Mouse (Mus musculus): Measurements from ENCODE around the gene Supt4a. TPM values are rescaled to one million over a fixed set of nuclear protein-coding genes. Genes with fewer than 3 reads are reported as not detected.

Gene Supt4a
- polyA plus RNA-seq, 1 experiment = 58.3 TPM

DNA sequence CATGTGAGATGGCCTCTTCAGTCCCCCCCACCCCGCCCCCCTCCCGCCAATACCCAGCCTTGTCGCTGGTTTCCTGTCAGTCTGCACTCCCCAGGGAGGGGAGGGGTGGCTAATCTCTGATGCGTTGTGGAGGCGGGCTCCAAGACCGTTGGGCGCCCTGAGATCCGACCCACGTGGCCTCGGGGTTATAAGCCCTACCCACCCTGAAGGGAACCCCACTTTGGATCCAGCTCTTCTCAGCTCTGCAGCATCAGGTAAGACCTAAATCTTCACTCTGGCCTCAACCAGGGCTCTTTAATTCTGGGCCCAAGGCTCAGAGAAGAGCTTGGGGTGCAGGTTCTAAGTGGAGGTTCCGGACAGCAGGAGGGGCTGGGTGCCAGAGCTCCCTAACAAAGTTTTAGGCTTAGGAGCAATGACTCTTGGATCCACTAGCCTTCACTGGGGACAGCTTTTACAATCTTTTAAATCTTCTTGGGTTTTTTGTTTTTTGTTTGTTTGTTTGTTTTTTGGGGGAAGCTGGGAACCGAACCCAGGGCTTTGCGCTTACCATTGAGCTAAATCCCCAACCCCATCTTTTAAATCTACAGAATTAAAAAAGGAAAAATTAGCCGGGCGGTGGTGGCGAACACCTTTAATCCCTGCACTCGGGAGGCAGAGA lies 18.1 kb downstream of the Supt4a start:
- H3K4me3 ChIP-seq (ENCODE audit: insufficient read depth, low read length) = no peak overlapping the region
- no peak overlapping the region for H3K27ac ChIP-seq (ENCODE audit: insufficient read depth, low read length)
- no peaks in the 10 kb centered on the region for H3K4me1 ChIP-seq (ENCODE audit: control insufficient read depth, insufficient read depth, low read length)
- TF ChIP-seq CTCF (IDR thresholded peaks at IDR 0.05; ENCODE audit: borderline replicate concordance, insufficient read depth, low read length) (no peak), POLR2A (IDR thresholded peaks at IDR 0.05; ENCODE audit: low read depth, low read length) (no peak)

DNA sequence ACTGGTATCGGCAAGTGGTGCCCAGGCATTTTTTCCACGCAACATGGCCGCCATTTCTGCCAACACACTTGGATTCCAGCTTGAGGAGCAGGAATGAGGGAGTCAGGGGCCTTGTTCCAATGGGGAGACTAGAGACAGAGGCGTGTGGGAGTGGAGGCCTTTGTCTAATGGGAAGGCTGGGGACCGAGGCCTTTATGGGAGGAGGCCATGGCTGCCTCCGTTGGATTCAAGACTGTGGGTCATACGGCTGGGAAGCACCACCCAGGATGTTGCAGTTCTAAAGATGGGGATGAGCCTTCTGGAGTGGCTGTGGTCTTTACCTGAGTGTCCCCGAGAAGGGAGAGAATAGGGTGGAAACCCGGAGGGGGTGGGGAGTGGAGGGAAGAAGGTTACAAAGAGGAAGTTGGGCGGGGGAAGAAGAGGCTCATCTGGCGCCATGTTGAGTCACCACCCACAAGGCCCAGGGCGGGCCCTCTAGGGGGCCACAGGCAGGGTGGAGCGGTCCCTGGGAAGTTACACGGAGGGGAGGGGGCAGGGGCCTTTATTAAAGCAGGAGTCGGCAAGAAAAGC lies 19.0 kb downstream of the Supt4a start:
- Histone ChIP-seq H3K4me3 (ENCODE audit: insufficient read depth, low read length) (no peak overlapping the region), H3K27ac (ENCODE audit: insufficient read depth, low read length) (no peak overlapping the region), H3K4me1 (ENCODE audit: control insufficient read depth, insufficient read depth, low read length) (no peaks in the 10 kb centered on the region)
- TF ChIP-seq CTCF (IDR thresholded peaks at IDR 0.05; ENCODE audit: borderline replicate concordance, insufficient read depth, low read length) (no peak), POLR2A (IDR thresholded peaks at IDR 0.05; ENCODE audit: low read depth, low read length) (no peak)

DNA sequence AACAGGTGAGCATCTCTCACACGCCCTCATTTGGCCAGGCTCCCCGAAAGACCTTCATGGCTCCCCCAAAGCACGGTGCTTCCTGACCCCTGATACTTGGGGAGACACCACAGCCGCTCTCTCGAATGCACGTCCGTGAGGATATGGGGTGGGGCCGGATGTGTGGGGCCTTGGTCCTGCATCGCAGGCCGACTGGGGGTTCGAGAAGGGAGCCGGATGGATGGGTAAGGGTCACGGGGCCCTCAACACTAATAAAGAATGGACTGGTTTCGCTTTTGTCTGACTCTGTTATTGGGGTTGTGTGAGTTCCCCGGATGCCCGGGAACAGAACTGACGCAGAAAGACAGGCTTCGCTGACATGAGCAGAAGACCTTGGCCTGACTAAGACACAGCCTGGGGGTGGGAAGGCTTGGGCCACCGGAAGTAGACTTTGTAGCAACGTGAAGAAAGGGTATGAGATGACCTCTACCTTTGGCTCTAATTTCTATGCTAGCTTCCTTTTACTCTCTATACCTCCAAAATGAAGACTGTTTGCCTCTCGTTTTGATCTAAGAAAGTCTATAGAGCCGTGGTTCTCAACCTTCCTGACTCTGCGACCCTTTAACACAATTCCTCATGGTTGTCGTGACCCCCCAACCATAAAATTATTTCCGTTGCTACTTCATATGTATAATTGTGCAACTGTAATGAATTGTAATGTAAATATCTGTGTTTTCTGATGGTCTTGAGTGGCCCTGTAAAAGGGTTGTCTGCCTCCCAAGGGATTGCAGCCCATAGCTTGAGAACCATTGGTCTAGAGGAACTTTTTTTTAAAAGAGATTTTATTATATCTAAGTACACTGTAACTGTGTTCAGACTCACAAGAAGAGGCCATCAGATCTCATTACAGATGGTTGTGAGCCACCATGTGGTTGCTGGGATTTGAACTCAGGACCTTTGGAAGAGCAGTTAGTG lies 19.9 kb downstream of the Supt4a start:
- no peak overlapping the region for H3K4me3 ChIP-seq (ENCODE audit: insufficient read depth, low read length)
- no peaks in the 10 kb centered on the region for H3K4me1 ChIP-seq (ENCODE audit: control insufficient read depth, insufficient read depth, low read length)
- TF ChIP-seq CTCF (IDR thresholded peaks at IDR 0.05; ENCODE audit: borderline replicate concordance, insufficient read depth, low read length) (no peak), POLR2A (IDR thresholded peaks at IDR 0.05; ENCODE audit: low read depth, low read length) (no peak)
- no peak overlapping the region for H3K27ac ChIP-seq (ENCODE audit: insufficient read depth, low read length)

DNA sequence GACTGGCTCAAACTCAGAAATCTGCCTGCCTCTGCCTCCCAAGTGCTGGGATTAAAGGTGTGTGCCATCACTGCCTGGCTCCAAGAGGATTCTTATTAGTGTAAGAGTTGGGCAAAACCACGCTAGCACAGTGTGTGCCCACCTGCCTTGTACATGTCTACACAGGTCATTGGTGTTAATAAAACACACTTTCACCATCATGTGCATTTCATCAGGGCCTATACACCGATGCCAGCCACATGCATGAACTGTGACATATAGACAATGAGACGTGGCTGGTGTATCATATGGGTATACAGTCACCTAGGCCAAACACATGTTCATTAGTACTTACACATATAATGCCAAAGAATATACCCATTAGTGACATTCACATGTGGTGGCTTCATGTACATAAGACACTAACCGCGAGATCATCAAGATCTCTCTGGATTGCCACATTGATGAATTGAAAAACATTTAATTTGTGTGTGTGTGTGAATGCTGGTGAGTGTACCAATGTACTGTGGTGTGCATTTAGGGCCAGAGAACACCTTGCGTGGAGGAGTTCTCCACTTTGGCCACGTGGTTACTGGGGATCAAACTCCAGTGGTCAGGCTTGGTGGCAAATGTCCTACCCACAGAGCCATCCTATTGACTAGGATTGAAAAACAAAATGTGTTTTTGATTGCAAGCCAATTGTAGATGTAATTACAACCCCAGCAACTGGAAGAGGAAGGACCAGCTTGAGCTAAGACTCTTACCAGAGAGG lies 21.0 kb downstream of the Supt4a start:
- no peak overlapping the region for H3K27ac ChIP-seq (ENCODE audit: insufficient read depth, low read length)
- no peaks in the 10 kb centered on the region for H3K4me1 ChIP-seq (ENCODE audit: control insufficient read depth, insufficient read depth, low read length)
- TF ChIP-seq POLR2A (IDR thresholded peaks at IDR 0.05; ENCODE audit: low read depth, low read length) (no peak), CTCF (IDR thresholded peaks at IDR 0.05; ENCODE audit: borderline replicate concordance, insufficient read depth, low read length) (no peak)
- H3K4me3 ChIP-seq (ENCODE audit: insufficient read depth, low read length) = no peak overlapping the region

DNA sequence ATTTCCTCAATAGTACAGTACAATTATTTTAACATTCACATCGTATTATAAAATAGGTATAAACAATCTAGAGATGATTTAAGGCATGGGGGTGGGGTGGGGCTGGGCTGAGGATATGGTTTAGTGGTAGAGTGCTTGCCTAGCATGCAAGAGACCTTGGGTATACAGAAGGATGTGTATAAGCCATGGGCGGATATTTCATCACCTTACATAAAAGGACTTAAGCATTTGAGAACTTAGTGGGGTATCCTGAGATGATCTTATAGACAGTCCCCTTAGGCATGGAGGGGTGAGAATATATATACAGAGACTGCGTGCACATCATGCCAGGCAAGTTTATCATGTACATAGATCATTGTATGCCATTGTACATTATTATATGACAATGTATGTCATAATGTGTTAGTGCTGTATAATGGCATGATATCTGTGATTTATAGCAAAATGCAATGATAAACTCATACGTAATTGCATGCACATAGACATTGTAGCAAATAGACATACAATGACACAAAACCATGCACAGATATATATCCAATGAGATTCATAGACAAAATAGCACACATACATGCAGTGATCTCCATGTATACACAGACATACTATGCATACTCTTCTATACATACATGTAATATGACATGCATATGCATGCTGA lies 21.7 kb downstream of the Supt4a start:
- H3K27ac ChIP-seq (ENCODE audit: insufficient read depth, low read length) = no peak overlapping the region
- no peak for TF ChIP-seq CTCF (IDR thresholded peaks at IDR 0.05; ENCODE audit: borderline replicate concordance, insufficient read depth, low read length)
- no peak for TF ChIP-seq POLR2A (IDR thresholded peaks at IDR 0.05; ENCODE audit: low read depth, low read length)
- H3K4me1 ChIP-seq (ENCODE audit: control insufficient read depth, insufficient read depth, low read length) = no peaks in the 10 kb centered on the region; the same call in 1 of the 2 replicates
- no peak overlapping the region for H3K4me3 ChIP-seq (ENCODE audit: insufficient read depth, low read length)

DNA sequence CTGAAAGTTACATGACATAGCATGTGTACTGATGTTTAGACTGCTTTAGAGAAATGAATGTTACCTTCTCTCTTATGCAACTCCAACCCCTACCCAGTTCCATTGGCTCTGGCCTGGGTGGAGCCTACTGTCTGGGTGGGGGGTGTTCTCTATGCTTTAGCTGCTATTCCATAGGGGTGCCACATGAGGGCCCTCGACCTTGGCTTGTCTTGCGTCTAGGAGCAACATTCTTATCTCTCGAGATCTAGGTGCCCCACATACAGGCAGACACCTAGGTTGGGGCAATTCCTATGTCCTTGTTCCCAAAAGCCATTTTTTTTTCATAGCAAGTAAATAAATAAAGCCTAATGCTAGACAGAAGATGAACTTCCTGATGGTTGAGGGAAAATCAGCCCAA lies 22.3 kb downstream of the Supt4a start:
- Histone ChIP-seq H3K4me3 (ENCODE audit: insufficient read depth, low read length) (no peak overlapping the region), H3K4me1 (ENCODE audit: control insufficient read depth, insufficient read depth, low read length) (no peaks in the 10 kb centered on the region; the same call in 1 of the 2 replicates), H3K27ac (ENCODE audit: insufficient read depth, low read length) (no peak overlapping the region)
- no peak for TF ChIP-seq CTCF (IDR thresholded peaks at IDR 0.05; ENCODE audit: borderline replicate concordance, insufficient read depth, low read length)
- TF ChIP-seq POLR2A (IDR thresholded peaks at IDR 0.05; ENCODE audit: low read depth, low read length) = no peak

DNA sequence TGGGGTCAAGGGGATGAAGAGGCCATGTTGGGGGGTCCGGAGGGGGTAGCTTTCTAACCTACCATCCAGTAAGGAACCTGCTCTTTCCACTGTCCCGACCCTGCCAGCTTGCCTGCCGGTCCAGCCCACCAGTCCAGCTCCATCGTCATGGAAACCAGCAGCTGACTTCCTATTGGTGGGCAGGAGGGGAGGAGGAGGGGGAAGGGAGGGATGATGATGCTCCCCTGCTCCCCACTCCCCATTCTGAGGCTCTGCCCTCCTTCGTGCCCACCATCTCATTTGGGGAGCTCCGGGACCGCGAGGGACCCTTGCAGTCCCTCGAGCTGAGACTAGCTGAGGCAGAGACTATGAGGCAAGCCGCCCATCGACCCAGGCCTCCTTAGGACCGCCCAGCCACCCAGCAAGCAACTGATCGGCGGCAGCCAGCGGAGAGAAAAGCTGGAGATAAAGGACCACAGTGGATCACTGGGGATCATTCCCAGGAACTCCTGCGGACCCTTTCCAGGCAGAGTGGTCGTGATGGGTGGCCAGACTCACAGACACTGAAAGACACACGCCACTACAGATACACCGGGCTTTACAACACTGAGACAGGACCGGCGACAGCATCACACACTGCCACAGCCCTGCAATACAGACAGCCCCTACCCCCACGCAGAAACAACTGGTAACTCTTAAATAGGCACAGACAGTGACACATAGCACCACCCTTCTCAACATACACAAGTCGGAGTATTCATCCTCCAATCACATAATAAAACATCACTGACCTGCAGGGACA lies 23.1 kb downstream of the Supt4a start, which contains the start of gene Tspoap1:
TSS of gene Tspoap1 (plus strand) at position 241 of the 781 bp plus-strand sequence.
- Histone ChIP-seq H3K27ac (ENCODE audit: insufficient read depth, low read length) (no peak within 1 kb of the TSS), H3K4me3 (ENCODE audit: insufficient read depth, low read length) (no peak within 1 kb of the TSS), H3K4me1 (ENCODE audit: control insufficient read depth, insufficient read depth, low read length) (no peaks in the 10 kb centered on the region; the same call in 1 of the 2 replicates)
- TF ChIP-seq CTCF (IDR thresholded peaks at IDR 0.05; ENCODE audit: borderline replicate concordance, insufficient read depth, low read length) = no peak
- TF ChIP-seq POLR2A (IDR thresholded peaks at IDR 0.05; ENCODE audit: low read depth, low read length) = no peak

DNA sequence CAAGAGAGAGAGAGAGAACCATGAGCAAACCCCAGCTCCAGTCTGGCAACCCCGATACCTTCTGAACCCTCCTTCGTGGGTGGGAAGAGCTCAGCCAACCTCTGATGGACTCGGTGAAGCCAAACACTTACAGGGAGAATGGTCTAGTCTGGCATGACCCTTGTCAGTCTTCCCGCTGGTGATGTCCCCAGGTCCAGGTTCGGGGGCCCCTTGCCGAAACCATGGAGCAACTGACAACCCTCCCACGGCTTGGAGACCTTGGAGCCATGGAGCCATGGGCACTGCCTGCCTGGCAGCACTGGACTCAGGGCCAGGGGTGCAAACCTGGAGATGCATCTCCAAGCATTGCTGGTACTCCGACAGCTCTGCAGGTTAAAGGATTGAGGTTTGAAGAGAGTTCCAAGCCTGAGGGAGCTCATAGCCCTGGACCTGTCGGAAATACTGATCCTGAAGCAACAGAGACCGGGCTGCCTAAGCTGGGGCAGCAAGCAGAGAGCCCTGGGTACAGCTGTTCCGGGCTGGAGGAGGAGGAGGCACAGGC lies 23.9 kb downstream of the Supt4a start:
- H3K27ac ChIP-seq (ENCODE audit: insufficient read depth, low read length) = no peak overlapping the region

More for the DNA sequence above, 23.9 kb downstream of the Supt4a start:
- H3K4me3 ChIP-seq (ENCODE audit: insufficient read depth, low read length) = no peak overlapping the region
- TF ChIP-seq CTCF (IDR thresholded peaks at IDR 0.05; ENCODE audit: borderline replicate concordance, insufficient read depth, low read length) = no peak
- no peak for TF ChIP-seq POLR2A (IDR thresholded peaks at IDR 0.05; ENCODE audit: low read depth, low read length)
- H3K4me1 ChIP-seq (ENCODE audit: control insufficient read depth, insufficient read depth, low read length) = no peaks in the 10 kb centered on the region; the same call in 1 of the 2 replicates
